Mouse (Mus musculus): ENCODE measurements around the gene Man2b2.

The Man2b2 gene

GRCm38 (mm10) chr5:36829913-36830879, at the start of gene Man2b2:
Gene Man2b2 (minus strand): TSS chr5:36830653.
- peak; percentile 75 for DNase-seq (ENCODE audit: low read depth)

- no peak for DNase-seq (ENCODE audit: low read depth)
Observed at GRCm38 (mm10) chr5:36878801-36879200, 48.3 kb upstream of the Man2b2 start.

GRCm38 (mm10) chr5:36877641-36878040, 47.2 kb upstream of the Man2b2 start:
- DNase-seq (ENCODE audit: low read depth): no peak

- DNase-seq (ENCODE audit: low read depth): no peak
Observed at GRCm38 (mm10) chr5:36876777-36877396, 46.4 kb upstream of the Man2b2 start.

- no peak for DNase-seq (ENCODE audit: low read depth)
Observed at GRCm38 (mm10) chr5:36875956-36876355, 45.5 kb upstream of the Man2b2 start.

GRCm38 (mm10) chr5:36870916-36871315, 40.5 kb upstream of the Man2b2 start:
- no peak for DNase-seq (ENCODE audit: low read depth)

GRCm38 (mm10) chr5:36869578-36870236, 39.3 kb upstream of the Man2b2 start:
- no peak for DNase-seq (ENCODE audit: low read depth)

GRCm38 (mm10) chr5:36869186-36869577, 38.7 kb upstream of the Man2b2 start:
- DNase-seq (ENCODE audit: low read depth): no peak

GRCm38 (mm10) chr5:36868266-36869090, 38.0 kb upstream of the Man2b2 start, which contains the start of gene Ppp2r2c:
Gene Ppp2r2c (plus strand): TSS chr5:36868513.
- no peak for DNase-seq (ENCODE audit: low read depth)

GRCm38 (mm10) chr5:36867561-36867960, 37.1 kb upstream of the Man2b2 start:
- no peak for DNase-seq (ENCODE audit: low read depth)

GRCm38 (mm10) chr5:36866701-36867250, 36.3 kb upstream of the Man2b2 start:
- DNase-seq (ENCODE audit: low read depth): no peak

GRCm38 (mm10) chr5:36861084-36861483, 30.6 kb upstream of the Man2b2 start:
- peak; percentile 8 for DNase-seq (ENCODE audit: low read depth)

GRCm38 (mm10) chr5:36857546-36857945, 27.1 kb upstream of the Man2b2 start:
- no peak for DNase-seq (ENCODE audit: low read depth)

- no peak for DNase-seq (ENCODE audit: low read depth)
Observed at GRCm38 (mm10) chr5:36856529-36856928, 26.1 kb upstream of the Man2b2 start.

GRCm38 (mm10) chr5:36855180-36855579, 24.7 kb upstream of the Man2b2 start:
- DNase-seq (ENCODE audit: low read depth): no peak

- no peak for DNase-seq (ENCODE audit: low read depth)
Observed at GRCm38 (mm10) chr5:36851572-36851971, 21.1 kb upstream of the Man2b2 start.

GRCm38 (mm10) chr5:36844490-36844889, 14.0 kb upstream of the Man2b2 start:
- no peak for DNase-seq (ENCODE audit: low read depth)

- DNase-seq (ENCODE audit: low read depth): no peak
Observed at GRCm38 (mm10) chr5:36841701-36842100, 11.2 kb upstream of the Man2b2 start.

- DNase-seq (ENCODE audit: low read depth): no peak
Observed at GRCm38 (mm10) chr5:36840092-36840491, 9.6 kb upstream of the Man2b2 start.

GRCm38 (mm10) chr5:36839602-36840001, 9.1 kb upstream of the Man2b2 start:
- DNase-seq (ENCODE audit: low read depth): no peak

GRCm38 (mm10) chr5:36839032-36839431, 8.6 kb upstream of the Man2b2 start:
- DNase-seq (ENCODE audit: low read depth): no peak
